Mouse (Mus musculus) CH12.LX (cell line): Measurements from ENCODE around the gene Gabrb1. TPM values are rescaled to one million over a fixed set of nuclear protein-coding genes. Genes with fewer than 3 reads are reported as not detected.

Experiments
- DNase-seq: peaks from one replicate; pipeline ENCODE4 v3.0.0-alpha.2; 2013; ENCODE audit errors: extremely low read depth
- H3K27ac ChIP-seq: 2 replicates; pipeline ENCODE4 v1.5.1; 2012; ENCODE audit warnings: low read depth, mild to moderate bottlenecking, control low read depth, moderate library complexity; ENCODE audit not compliant: insufficient read depth
- H3K27me3 ChIP-seq: replicated peaks from 2 replicates; pipeline ENCODE3; 2012; ENCODE audit warnings: inconsistent platforms
- H3K36me3 ChIP-seq, 2 experiments: replicated peaks in 1 of 2; 2 replicates each; pipeline versions ENCODE3 to v1.6.1; 2012; ENCODE audit warnings: inconsistent platforms in 1 of 2, low read length in 1 of 2, mild to moderate bottlenecking in 1 of 2, mixed read lengths in 1 of 2, moderate library complexity in 1 of 2; ENCODE audit not compliant: control insufficient read depth in 1 of 2, insufficient read depth in 1 of 2
- H3K4me1 ChIP-seq, 2 experiments: 2 replicates each; pipeline ENCODE4 v1.6.1; 2012; ENCODE audit warnings: inconsistent platforms in 1 of 2, moderate library complexity in 1 of 2; ENCODE audit not compliant: insufficient read depth in 2 of 2, control insufficient read depth in 1 of 2
- H3K4me2 ChIP-seq: 2 replicates; pipeline ENCODE4 v1.6.1; 2012; ENCODE audit warnings: low read depth, mild to moderate bottlenecking, control low read depth; ENCODE audit not compliant: poor library complexity, insufficient read depth, severe bottlenecking
- H3K4me3 ChIP-seq, 3 experiments: fragments of 150-350 bp in 1 of 3; sonication (generic) in 1 of 3; replicated peaks in 1 of 3; 2 replicates each; pipeline versions ENCODE3 to v1.5.1; 2011 to 2012; ENCODE audit warnings: low read depth in 2 of 3, low read length in 2 of 3, mild to moderate bottlenecking in 2 of 3, moderate library complexity in 2 of 3, control low read depth in 1 of 3, improper control_type of control experiment in 1 of 3, inconsistent platforms in 1 of 3, mixed read lengths in 1 of 3; ENCODE audit not compliant: poor library complexity in 1 of 3
- H3K79me2 ChIP-seq: replicated peaks from 2 replicates; pipeline ENCODE4 v1.6.1; 2012; ENCODE audit warnings: mild to moderate bottlenecking, moderate library complexity; ENCODE audit not compliant: control insufficient read depth, poor library complexity, insufficient read depth, severe bottlenecking; ENCODE audit errors: extremely low read depth
- H3K9ac ChIP-seq: 2 replicates; pipeline ENCODE4 v1.6.1; 2012; ENCODE audit warnings: low read depth, mild to moderate bottlenecking, control low read depth, moderate library complexity; ENCODE audit not compliant: insufficient read depth
- H3K9me3 ChIP-seq: replicated peaks from 2 replicates; pipeline ENCODE3; 2012; ENCODE audit warnings: low read length, inconsistent platforms, mixed read lengths
- BHLHE40 ChIP-seq: IDR thresholded peaks from 2 replicates; pipeline ENCODE4 v1.6.1; 2011; ENCODE audit warnings: mild to moderate bottlenecking, low read depth, low read length, improper control_type of control experiment
- CHD2 ChIP-seq: IDR thresholded peaks from 2 replicates; pipeline ENCODE4 v1.6.1; 2011; ENCODE audit warnings: low read length, improper control_type of control experiment
- E2F4 ChIP-seq: IDR thresholded peaks from 2 replicates; pipeline ENCODE4 v1.6.1; 2011; ENCODE audit warnings: low read depth, low read length, improper control_type of control experiment; ENCODE audit not compliant: insufficient replicate concordance
- ELF1 ChIP-seq: IDR thresholded peaks from 2 replicates; pipeline ENCODE4 v1.6.1; 2014; ENCODE audit warnings: low read depth, mild to moderate bottlenecking, inconsistent platforms, low read length, improper control_type of control experiment
- ETS1 ChIP-seq: conservative IDR thresholded peaks from 2 replicates; pipeline ENCODE4 v1.6.1; 2012; ENCODE audit warnings: low read depth, mild to moderate bottlenecking, inconsistent platforms, low read length, improper control_type of control experiment, moderate library complexity
- GABPA ChIP-seq: IDR thresholded peaks from 2 replicates; pipeline ENCODE4 v1.6.1; 2012; ENCODE audit warnings: low read depth, low read length, improper control_type of control experiment, inconsistent platforms; ENCODE audit not compliant: insufficient replicate concordance
- HCFC1 ChIP-seq: IDR thresholded peaks from 2 replicates; pipeline ENCODE4 v1.6.1; 2012; ENCODE audit warnings: low read depth, mild to moderate bottlenecking, inconsistent platforms, low read length, improper control_type of control experiment
- JUN ChIP-seq: IDR thresholded peaks from 2 replicates; pipeline ENCODE4 v1.6.1; 2011; ENCODE audit warnings: low read depth, mild to moderate bottlenecking, low read length, improper control_type of control experiment, moderate library complexity; ENCODE audit not compliant: insufficient read depth
- KAT2A ChIP-seq: IDR thresholded peaks from 2 replicates; pipeline ENCODE4 v1.6.1; 2012; ENCODE audit warnings: low read length, improper control_type of control experiment, inconsistent platforms; ENCODE audit not compliant: insufficient replicate concordance
- MAX ChIP-seq: IDR thresholded peaks from 2 replicates; pipeline ENCODE4 v1.6.1; 2011; ENCODE audit warnings: low read length, improper control_type of control experiment
- MAZ ChIP-seq: IDR thresholded peaks from 2 replicates; pipeline ENCODE4 v1.6.1; 2012; ENCODE audit warnings: low read depth, mild to moderate bottlenecking, inconsistent platforms, low read length, improper control_type of control experiment, moderate library complexity
- MEF2A ChIP-seq: IDR thresholded peaks from 2 replicates; pipeline ENCODE4 v1.6.1; 2014; ENCODE audit warnings: low read depth, mild to moderate bottlenecking, inconsistent platforms, low read length, improper control_type of control experiment, borderline replicate concordance
- MXI1 ChIP-seq: IDR thresholded peaks from 2 replicates; pipeline ENCODE4 v1.6.1; 2011; ENCODE audit warnings: mild to moderate bottlenecking, low read depth, low read length, improper control_type of control experiment
- NRF1 ChIP-seq: IDR thresholded peaks from 2 replicates; pipeline ENCODE4 v1.6.1; 2014; ENCODE audit warnings: low read depth, mild to moderate bottlenecking, inconsistent platforms, low read length, improper control_type of control experiment, moderate library complexity
- PAX5 ChIP-seq: IDR thresholded peaks from 2 replicates; pipeline ENCODE4 v1.6.1; 2012; ENCODE audit warnings: low read length, inconsistent platforms, mixed read lengths
- POLR2AphosphoS2 ChIP-seq: IDR thresholded peaks from 2 replicates; pipeline ENCODE4 v1.6.1; 2011; ENCODE audit warnings: low read depth, low read length, improper control_type of control experiment
- RAD21 ChIP-seq: IDR thresholded peaks from 2 replicates; pipeline ENCODE4 v1.6.1; 2011; ENCODE audit warnings: low read depth, mild to moderate bottlenecking, low read length, improper control_type of control experiment, moderate library complexity
- RCOR1 ChIP-seq: conservative IDR thresholded peaks from 2 replicates; pipeline ENCODE4 v1.6.1; 2012; ENCODE audit warnings: low read depth, mild to moderate bottlenecking, inconsistent platforms, low read length, improper control_type of control experiment
- SIN3A ChIP-seq: IDR thresholded peaks from 2 replicates; pipeline ENCODE4 v1.6.1; 2012; ENCODE audit warnings: low read length, improper control_type of control experiment, inconsistent platforms
- SMC3 ChIP-seq: IDR thresholded peaks from 2 replicates; pipeline ENCODE4 v1.6.1; 2011; ENCODE audit warnings: low read depth, low read length, improper control_type of control experiment
- USF2 ChIP-seq: conservative IDR thresholded peaks from 2 replicates; pipeline ENCODE4 v1.6.1; 2011; ENCODE audit warnings: low read depth, low read length, improper control_type of control experiment
- ZMIZ1 ChIP-seq: IDR thresholded peaks from 2 replicates; pipeline ENCODE4 v1.6.1; 2012; ENCODE audit warnings: low read depth, mild to moderate bottlenecking, inconsistent platforms, low read length, improper control_type of control experiment
- dilution Hi-C: fragments of 300-500 bp; cut with MboI; formaldehyde crosslinking; loops from 2 replicates; pipeline ENCODE4 v1.14.3; 2020; ENCODE audit warnings: low sequenced_read_pairs; ENCODE audit not compliant: extremely low pct_unique_long_range_greater_than_20kb, extremely low pct_ligation_motif_present
- in situ Hi-C: fragments of 300-500 bp; cut with MboI; formaldehyde crosslinking; loops from 3 replicates; pipeline ENCODE4 v1.14.3; 2019; ENCODE audit warnings: low sequenced_read_pairs, low pct_ligation_motif_present, low pct_unique_long_range_greater_than_20kb, mixed read lengths
- polyA plus RNA-seq: library from polyadenylated mRNA; unstranded; fragments of >175 nt; gene quantifications from 2 replicates; pipeline ENCODE4 v1.2.1, GENCODE M21; 2012; ENCODE audit warnings: low read depth; ENCODE audit not compliant: insufficient read length
- total RNA-seq, 2 experiments: library from RNA; depleted of rRNA; stranded (reverse); fragments of 300-350 nt in 1 of 2; fragments of >200 nt in 1 of 2; gene quantifications; 2 replicates each; pipeline ENCODE4 v1.2.3; 2012 to 2014

Gene Gabrb1
- total and polyA plus RNA-seq, 3 experiments: 0.04 TPM; not detected in 2

DNA sequence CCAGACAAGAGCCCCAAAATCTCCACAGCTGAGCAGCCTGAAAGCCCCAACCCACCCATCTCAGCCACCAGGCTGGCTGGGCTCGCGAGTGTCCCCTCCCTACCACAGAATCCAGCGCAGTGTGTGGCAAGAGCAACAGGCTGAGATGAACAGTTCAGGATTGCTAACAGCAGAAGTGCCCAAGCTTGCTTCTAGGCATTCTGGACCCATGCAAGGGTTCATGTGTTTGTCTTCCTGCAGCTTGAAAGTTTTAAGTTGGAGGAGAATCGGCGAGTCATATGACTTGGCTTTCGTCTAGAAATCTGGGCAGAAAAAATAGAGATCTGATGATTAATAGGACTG, 43.3 kb downstream of the Gabrb1 start:
- no peak overlapping the region for H3K9ac ChIP-seq
- H3K79me2 ChIP-seq: no peaks in the 10 kb centered on the region
- H3K4me3 ChIP-seq: no peak overlapping the region
- H3K9me3 ChIP-seq: no peaks in the 10 kb centered on the region
- TF ChIP-seq MAZ (no peak), MAX (no peak), KAT2A (no peak), HCFC1 (no peak), MEF2A (no peak), SMC3 (no peak), GABPA (no peak), RAD21 (no peak), PAX5 (no peak), JUN (no peak), BHLHE40 (no peak), ELF1 (no peak), CHD2 (no peak), MXI1 (no peak)
- H3K4me1 ChIP-seq: no peaks in the 10 kb centered on the region
- H3K27ac ChIP-seq: no peak overlapping the region
- no peaks in the 10 kb centered on the region for H3K27me3 ChIP-seq
- dilution Hi-C loops: no loop called here
- DNase-seq: no peak
- H3K36me3 ChIP-seq: no peaks in the 10 kb centered on the region
- H3K4me2 ChIP-seq: no peak overlapping the region
- in situ Hi-C loops: no loop called here

DNA sequence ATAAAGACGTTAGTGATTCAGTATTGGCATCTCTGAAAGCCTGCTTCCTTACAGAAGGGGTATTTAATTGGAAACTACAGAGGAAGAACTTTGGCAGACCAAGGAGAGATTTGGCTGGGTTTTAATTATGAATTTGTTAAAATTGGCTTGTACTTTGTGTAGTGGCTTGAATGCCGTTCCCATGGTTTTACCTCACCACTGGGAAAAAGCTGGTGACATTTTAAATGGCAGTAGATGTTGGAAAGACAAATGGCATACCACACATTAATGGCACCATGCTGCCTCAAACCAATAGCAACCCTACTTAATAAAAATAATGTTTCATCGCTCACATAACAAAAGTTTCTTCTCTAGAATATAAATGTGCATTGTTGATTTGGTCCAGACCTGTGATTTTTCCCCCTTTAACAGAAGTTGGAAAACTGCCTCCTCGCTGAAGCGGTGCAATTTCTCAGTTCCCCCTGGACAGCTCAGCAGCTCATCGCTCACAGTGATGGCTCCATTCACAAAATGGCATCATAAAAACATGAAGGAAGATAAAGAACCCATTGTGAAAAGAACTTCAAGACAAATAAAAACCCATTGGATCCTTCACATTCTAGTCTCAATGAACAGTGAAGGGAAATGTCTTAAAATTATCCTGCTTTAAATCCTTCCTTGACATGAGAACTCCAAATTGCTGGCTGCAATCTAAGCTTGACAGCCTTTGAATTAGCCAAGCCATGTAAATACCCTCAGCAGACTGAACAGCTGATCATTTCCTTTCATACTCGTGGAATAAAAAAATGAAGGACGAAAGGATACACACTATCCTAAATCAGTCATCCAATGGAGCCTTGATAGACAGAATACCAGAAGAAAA, 75.2 kb downstream of the Gabrb1 start:
- Histone ChIP-seq H3K9ac (no peak overlapping the region), H3K27me3 (no peaks in the 10 kb centered on the region)
- no peak for TF ChIP-seq POLR2AphosphoS2
- TF ChIP-seq KAT2A: no peak
- no peak for TF ChIP-seq ZMIZ1
- TF ChIP-seq BHLHE40: no peak
- TF ChIP-seq MXI1: no peak
- TF ChIP-seq RCOR1: no peak
- TF ChIP-seq SIN3A: no peak
- TF ChIP-seq E2F4: no peak
- TF ChIP-seq JUN: no peak
- TF ChIP-seq SMC3: no peak
- TF ChIP-seq NRF1: no peak
- TF ChIP-seq CHD2: no peak
- TF ChIP-seq MAZ: no peak
- no peak for TF ChIP-seq USF2
- no peak for TF ChIP-seq MAX
- TF ChIP-seq ETS1: no peak
- TF ChIP-seq, all 38 proteins: peak for 0
- in situ Hi-C loops (no loop called here), dilution Hi-C loops (no loop called here)
- H3K27ac ChIP-seq: no peak overlapping the region
- H3K9me3 ChIP-seq: no peaks in the 10 kb centered on the region
- DNase-seq: no peak
- H3K4me2 ChIP-seq: no peak overlapping the region
- no peak overlapping the region for H3K4me3 ChIP-seq
- H3K36me3 ChIP-seq: no peaks in the 10 kb centered on the region
- H3K4me1 ChIP-seq: no peaks in the 10 kb centered on the region
- H3K79me2 ChIP-seq: no peaks in the 10 kb centered on the region
